Mouse (Mus musculus): ENCODE results near the gene Kcnj11. TPM values are rescaled to one million over a fixed set of nuclear protein-coding genes. Genes with fewer than 3 reads are reported as not detected.

The Kcnj11 gene
- polyA plus RNA-seq, 1 experiment from 2014 or later: 2.7 TPM

GRCm38 (mm10) chr7:46084024-46084423 is 16.5 kb downstream of the Kcnj11 start:
- no peak overlapping the region for H3K27ac ChIP-seq (replicated peaks)
- H3K27me3 ChIP-seq (replicated peaks): no peaks in the 10 kb centered on the region
- H3K4me2 ChIP-seq: no peak overlapping the region
- H3K36me3 ChIP-seq: peaks cover 58% of the 10 kb centered on the region
- no peak for ATAC-seq (ENCODE audit: low FRiP score)
- H3K4me3 ChIP-seq (replicated peaks): no peak overlapping the region
- peaks cover 6% of the 10 kb centered on the region; the same call in 1 of the 2 replicates for H3K4me1 ChIP-seq
- no peak overlapping the region for H3K9ac ChIP-seq (replicated peaks)
- 89% methylated on average over 10 of the region's 10 CpGs for WGBS
- 0 out of 2 replicates have a peak, but pooled peaks cover 4% of the 10 kb centered on the region for H3K9me3 ChIP-seq (replicated peaks)

DNA sequence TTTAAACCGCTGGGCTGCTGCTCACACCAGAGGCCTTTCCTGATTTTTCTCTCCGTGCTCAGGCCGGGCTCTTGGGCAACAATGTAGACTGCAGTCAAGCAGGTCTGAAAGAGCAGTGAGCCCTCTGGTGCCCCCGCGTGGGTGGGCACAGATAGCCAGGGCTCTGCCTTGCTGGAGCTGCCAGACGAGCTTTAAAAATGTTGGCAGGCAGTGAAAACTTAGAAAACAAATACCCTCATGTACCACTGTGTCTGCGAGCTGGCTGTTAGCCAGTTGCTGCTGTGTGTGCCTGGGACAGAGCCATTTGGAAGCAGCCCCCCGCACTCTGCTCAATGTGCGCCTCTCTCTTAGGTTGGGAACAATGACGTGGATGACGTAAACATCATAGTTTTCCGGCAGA is 22.9 kb downstream of the Kcnj11 start:
- Histone ChIP-seq H3K4me3 (replicated peaks) (no peak overlapping the region), H3K4me2 (no peak overlapping the region), H3K4me1 (no peaks in the 10 kb centered on the region), H3K27ac (replicated peaks) (no peak overlapping the region), H3K9ac (replicated peaks) (no peak overlapping the region), H3K27me3 (replicated peaks) (no peaks in the 10 kb centered on the region), H3K36me3 (peaks cover 85% of the 10 kb centered on the region), H3K9me3 (replicated peaks) (no peaks in the 10 kb centered on the region)
- ATAC-seq (ENCODE audit: low FRiP score): no peak
- WGBS: 66% methylated on average over 12 of the region's 12 CpGs

GRCm38 (mm10) chr7:46076844-46077243 is 23.7 kb downstream of the Kcnj11 start:
- ATAC-seq (ENCODE audit: low FRiP score): no peak
- Histone ChIP-seq H3K27ac (replicated peaks) (no peak overlapping the region), H3K4me2 (no peak overlapping the region), H3K4me1 (no peaks in the 10 kb centered on the region), H3K4me3 (replicated peaks) (no peak overlapping the region), H3K36me3 (peaks cover 85% of the 10 kb centered on the region), H3K9ac (replicated peaks) (no peak overlapping the region), H3K9me3 (replicated peaks) (no peaks in the 10 kb centered on the region), H3K27me3 (replicated peaks) (no peaks in the 10 kb centered on the region)
- WGBS: 89% methylated on average over 7 of the region's 7 CpGs

DNA sequence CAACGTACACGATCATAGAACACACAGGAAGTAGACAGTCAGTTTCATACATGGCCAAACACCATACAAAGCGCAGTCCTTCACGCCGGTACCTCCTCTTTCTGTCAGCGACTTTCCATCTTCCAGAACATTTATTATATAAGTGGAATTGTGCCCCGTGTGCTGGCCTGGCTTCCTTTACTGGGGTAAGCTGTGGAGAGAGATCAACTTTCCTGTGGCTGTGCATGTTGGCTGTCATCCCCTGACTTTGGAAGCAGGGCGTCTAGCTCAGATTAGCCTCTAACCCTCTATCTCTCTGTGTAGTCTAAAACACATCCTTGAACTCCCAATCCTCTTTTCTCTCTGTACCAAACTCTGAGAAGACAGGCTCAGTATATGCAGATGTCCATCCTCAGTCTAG is 31.7 kb downstream of the Kcnj11 start:
- peaks cover 91% of the 10 kb centered on the region for H3K36me3 ChIP-seq
- H3K9ac ChIP-seq (replicated peaks): no peak overlapping the region
- WGBS: 96% methylated on average over 8 of the region's 8 CpGs
- ATAC-seq (ENCODE audit: low FRiP score): no peak
- H3K9me3 ChIP-seq (replicated peaks): no peaks in the 10 kb centered on the region
- H3K4me3 ChIP-seq (replicated peaks): no peak overlapping the region
- no peaks in the 10 kb centered on the region for H3K4me1 ChIP-seq
- no peak overlapping the region for H3K27ac ChIP-seq (replicated peaks)
- no peaks in the 10 kb centered on the region for H3K27me3 ChIP-seq (replicated peaks)
- H3K4me2 ChIP-seq: no peak overlapping the region

DNA sequence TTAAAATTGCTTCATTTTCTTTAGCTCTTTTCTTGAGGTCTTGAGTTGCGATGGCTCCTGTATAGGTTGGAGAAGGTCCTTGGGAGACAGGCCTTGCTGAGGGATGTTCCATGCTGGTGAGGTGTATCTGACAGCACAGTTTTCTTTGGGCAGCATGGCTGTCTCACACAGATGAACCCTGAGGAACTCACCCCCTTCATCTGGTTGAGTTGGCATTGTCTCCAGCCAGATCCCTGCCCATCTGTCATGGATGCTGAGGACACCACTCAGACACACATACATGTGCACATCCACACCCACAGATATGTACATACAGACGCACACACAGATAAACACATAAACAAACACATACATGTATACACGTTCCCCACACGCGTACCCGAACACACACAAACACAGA is 37.3 kb downstream of the Kcnj11 start:
- WGBS: 96% methylated on average over 6 of the region's 6 CpGs
- Histone ChIP-seq H3K27ac (replicated peaks) (no peak overlapping the region), H3K9me3 (replicated peaks) (no peaks in the 10 kb centered on the region), H3K36me3 (peaks cover 85% of the 10 kb centered on the region), H3K4me3 (replicated peaks) (no peak overlapping the region), H3K4me2 (no peak overlapping the region), H3K4me1 (no peaks in the 10 kb centered on the region), H3K9ac (replicated peaks) (no peak overlapping the region), H3K27me3 (replicated peaks) (no peaks in the 10 kb centered on the region)
- no peak for ATAC-seq (ENCODE audit: low FRiP score)

DNA sequence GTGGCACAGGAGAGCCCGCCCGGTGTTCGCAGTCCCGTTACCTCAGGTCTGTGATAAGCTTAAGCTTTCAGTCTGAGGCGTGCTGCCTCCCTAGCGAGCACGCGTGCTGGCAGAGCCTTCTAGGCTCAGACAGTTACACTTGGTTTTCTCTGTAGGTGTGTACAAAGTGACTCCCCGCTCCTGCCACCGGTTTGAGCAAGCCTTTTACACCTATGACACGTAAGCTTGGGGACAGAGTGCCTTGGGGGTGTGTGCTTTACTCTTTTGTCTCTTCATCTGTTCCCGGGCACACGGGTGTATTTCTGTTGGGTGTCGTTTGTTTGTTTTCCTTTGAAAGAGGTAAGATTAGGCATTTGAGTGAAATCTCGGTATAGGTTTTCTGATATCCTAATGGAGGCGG is 39.0 kb downstream of the Kcnj11 start:
- Histone ChIP-seq H3K4me2 (no peak overlapping the region), H3K4me3 (replicated peaks) (no peak overlapping the region), H3K27ac (replicated peaks) (no peak overlapping the region), H3K36me3 (peaks cover 84% of the 10 kb centered on the region), H3K9ac (replicated peaks) (no peak overlapping the region), H3K4me1 (no peaks in the 10 kb centered on the region), H3K9me3 (replicated peaks) (no peaks in the 10 kb centered on the region), H3K27me3 (replicated peaks) (no peaks in the 10 kb centered on the region)
- 97% methylated on average over 16 of the region's 16 CpGs for WGBS
- no peak for ATAC-seq (ENCODE audit: low FRiP score)

DNA sequence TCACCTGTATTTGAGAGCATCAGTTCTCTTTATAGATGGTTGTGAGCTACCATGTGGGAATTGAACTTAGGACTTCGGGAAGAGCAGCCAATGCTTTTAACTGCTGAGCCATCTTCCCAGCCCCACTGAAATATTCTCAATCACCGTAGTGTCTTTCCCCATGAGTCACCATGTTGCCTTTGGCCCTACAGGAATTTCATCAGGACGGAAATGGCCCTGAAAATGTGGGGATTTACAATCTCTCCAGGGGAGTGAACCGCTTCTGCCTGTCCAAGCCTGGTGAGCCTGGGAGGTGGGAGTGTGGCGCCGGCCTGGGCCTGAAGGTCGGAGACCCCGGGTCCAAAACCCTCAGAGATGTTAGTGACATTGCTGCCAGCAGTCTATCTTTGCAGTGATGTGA is 39.9 kb downstream of the Kcnj11 start:
- Histone ChIP-seq H3K36me3 (peaks cover 84% of the 10 kb centered on the region), H3K9me3 (replicated peaks) (no peaks in the 10 kb centered on the region), H3K9ac (replicated peaks) (no peak overlapping the region), H3K4me1 (no peaks in the 10 kb centered on the region), H3K27me3 (replicated peaks) (no peaks in the 10 kb centered on the region), H3K4me2 (no peak overlapping the region), H3K27ac (replicated peaks) (no peak overlapping the region), H3K4me3 (replicated peaks) (no peak overlapping the region)
- WGBS: 99% methylated on average over 8 of the region's 8 CpGs
- no peak for ATAC-seq (ENCODE audit: low FRiP score)

- 95% methylated on average over 11 of the region's 11 CpGs for WGBS
- no peak for ATAC-seq (ENCODE audit: low FRiP score)
Measured at GRCm38 (mm10) chr7:46058882-46059281, 41.7 kb downstream of the Kcnj11 start.

DNA sequence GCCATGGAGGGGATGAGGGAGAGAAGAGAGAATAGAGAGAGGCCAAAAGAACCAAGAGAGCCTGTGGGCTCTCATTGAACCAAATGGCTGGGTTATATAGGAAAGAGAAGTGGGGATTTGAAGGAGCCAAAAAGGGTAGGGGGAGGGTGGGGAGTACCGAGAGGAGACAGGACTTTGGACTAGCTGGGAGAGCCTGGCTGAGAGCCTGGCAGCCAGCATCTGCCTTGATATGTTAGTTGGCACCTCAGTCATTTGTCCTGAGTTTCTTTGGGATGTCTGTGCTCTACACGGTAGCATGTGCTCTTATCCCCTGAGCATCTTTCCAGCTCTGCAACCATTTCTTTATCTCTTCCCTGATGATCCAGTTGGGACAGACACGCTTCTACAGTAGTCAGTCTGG is 47.0 kb downstream of the Kcnj11 start:
- Histone ChIP-seq H3K9me3 (replicated peaks) (no peaks in the 10 kb centered on the region), H3K4me2 (no peak overlapping the region), H3K4me1 (no peaks in the 10 kb centered on the region), H3K9ac (replicated peaks) (no peak overlapping the region), H3K27me3 (replicated peaks) (no peaks in the 10 kb centered on the region), H3K27ac (replicated peaks) (no peak overlapping the region), H3K4me3 (replicated peaks) (no peak overlapping the region), H3K36me3 (peaks cover 72% of the 10 kb centered on the region)
- no peak for ATAC-seq (ENCODE audit: low FRiP score)
- WGBS: 97% methylated on average over 3 of the region's 3 CpGs

More at GRCm38 (mm10) chr7:46058882-46059281, 41.7 kb downstream of the Kcnj11 start:
- Histone ChIP-seq H3K27me3 (replicated peaks) (no peaks in the 10 kb centered on the region), H3K4me1 (no peaks in the 10 kb centered on the region), H3K27ac (replicated peaks) (no peak overlapping the region), H3K4me3 (replicated peaks) (no peak overlapping the region), H3K9ac (replicated peaks) (no peak overlapping the region), H3K4me2 (no peak overlapping the region), H3K36me3 (peaks cover 87% of the 10 kb centered on the region), H3K9me3 (replicated peaks) (no peaks in the 10 kb centered on the region)

DNA sequence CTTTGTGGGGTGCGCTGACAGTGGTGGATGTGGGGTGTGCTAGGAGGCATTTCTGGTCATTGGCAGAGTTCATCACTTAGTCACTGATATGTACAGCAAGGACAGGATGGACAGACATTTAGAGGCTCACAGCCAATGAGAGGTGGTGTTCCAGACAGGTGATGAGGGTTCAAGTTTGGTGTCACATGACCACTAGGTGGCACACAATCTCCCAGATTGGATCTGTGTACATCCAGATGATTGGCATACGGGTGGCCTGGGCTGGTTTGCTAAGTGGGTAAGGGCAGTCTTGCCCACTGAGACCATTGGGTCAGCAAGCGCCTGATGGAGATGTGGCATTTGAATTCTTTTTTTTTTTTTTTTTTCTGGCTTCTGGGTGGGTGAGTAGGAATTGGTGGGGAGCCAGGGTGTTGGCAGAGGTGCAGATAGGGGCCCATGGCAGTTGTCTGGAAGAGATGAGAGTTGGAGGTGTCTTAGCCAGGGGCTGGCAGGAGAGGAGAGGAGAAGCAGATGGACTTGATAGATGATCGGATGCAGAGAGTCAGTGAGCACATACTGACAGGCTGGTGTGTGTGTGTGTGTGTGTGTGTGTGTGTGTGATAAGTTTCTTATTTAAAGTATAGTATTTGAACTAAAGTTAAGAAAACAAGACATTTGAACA is 48.3 kb downstream of the Kcnj11 start:
- Histone ChIP-seq H3K36me3 (peaks cover 72% of the 10 kb centered on the region), H3K27ac (replicated peaks) (no peak overlapping the region), H3K9me3 (replicated peaks) (no peaks in the 10 kb centered on the region), H3K27me3 (replicated peaks) (no peaks in the 10 kb centered on the region), H3K4me2 (no peak overlapping the region), H3K9ac (replicated peaks) (no peak overlapping the region), H3K4me1 (no peaks in the 10 kb centered on the region), H3K4me3 (replicated peaks) (no peak overlapping the region)
- no peak for ATAC-seq (ENCODE audit: low FRiP score)
- 95% methylated on average over 4 of the region's 4 CpGs for whole genome bisulfite sequencing

- Histone ChIP-seq H3K36me3 (peaks cover 69% of the 10 kb centered on the region), H3K27ac (replicated peaks) (no peak overlapping the region), H3K4me1 (no peaks in the 10 kb centered on the region), H3K9me3 (replicated peaks) (no peaks in the 10 kb centered on the region), H3K9ac (replicated peaks) (no peak overlapping the region), H3K27me3 (replicated peaks) (no peaks in the 10 kb centered on the region), H3K4me3 (replicated peaks) (no peak overlapping the region), H3K4me2 (no peak overlapping the region)
- WGBS: 77% methylated on average over 7 of the region's 7 CpGs
- ATAC-seq (ENCODE audit: low FRiP score): no peak
Measured at GRCm38 (mm10) chr7:46049981-46050380, 50.6 kb downstream of the Kcnj11 start.

- Histone ChIP-seq H3K27ac (replicated peaks) (no peak overlapping the region), H3K9ac (replicated peaks) (no peak overlapping the region), H3K4me2 (no peak overlapping the region), H3K27me3 (replicated peaks) (no peaks in the 10 kb centered on the region), H3K4me1 (no peaks in the 10 kb centered on the region), H3K36me3 (peaks cover 70% of the 10 kb centered on the region), H3K4me3 (replicated peaks) (no peak overlapping the region), H3K9me3 (replicated peaks) (no peaks in the 10 kb centered on the region)
- no peak for ATAC-seq (ENCODE audit: low FRiP score)
- WGBS: 95% methylated on average over 13 of the region's 13 CpGs
Measured at GRCm38 (mm10) chr7:46047873-46048562, 52.5 kb downstream of the Kcnj11 start.
